Mouse (Mus musculus) right cerebral cortex, postnatal 36 days (tissue): ENCODE data around the gene Mug1.
"Not testable (repeated sequence)": the region's sequence is repeated elsewhere in the genome, so short reads cannot be mapped to it uniquely, and the experiment has no call there.

Experiments used
- DNase-seq, 2 experiments: peaks; one replicate each; pipeline ENCODE4 v3.0.0; 2022; ENCODE audit warnings: low spot score in 2 of 2, mixed read lengths in 1 of 2

Mug1 gene

DNA sequence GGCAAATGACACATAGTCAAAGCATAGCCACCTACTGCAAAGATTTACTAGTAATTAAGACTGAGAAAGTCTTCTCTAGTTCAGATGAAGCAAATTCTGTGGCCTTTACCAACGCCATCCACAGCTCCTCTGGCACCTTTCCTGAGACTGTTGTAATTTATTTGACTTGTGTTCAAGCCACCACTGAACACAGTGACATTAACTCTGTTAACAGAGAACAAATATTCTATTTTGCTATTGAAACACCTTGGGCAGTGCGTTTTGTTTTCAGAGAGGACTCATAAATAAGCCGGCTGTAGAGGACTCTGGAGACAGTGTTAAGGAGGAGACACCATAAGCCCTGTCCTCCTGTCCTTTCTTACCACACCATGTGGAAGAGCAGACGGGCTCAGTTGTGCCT is at the start of gene Mug1:
Gene Mug1 (plus strand): TSS at position 271 of the 400 bp plus-strand sequence.
- not testable (repeated sequence) for DNase-seq

DNA sequence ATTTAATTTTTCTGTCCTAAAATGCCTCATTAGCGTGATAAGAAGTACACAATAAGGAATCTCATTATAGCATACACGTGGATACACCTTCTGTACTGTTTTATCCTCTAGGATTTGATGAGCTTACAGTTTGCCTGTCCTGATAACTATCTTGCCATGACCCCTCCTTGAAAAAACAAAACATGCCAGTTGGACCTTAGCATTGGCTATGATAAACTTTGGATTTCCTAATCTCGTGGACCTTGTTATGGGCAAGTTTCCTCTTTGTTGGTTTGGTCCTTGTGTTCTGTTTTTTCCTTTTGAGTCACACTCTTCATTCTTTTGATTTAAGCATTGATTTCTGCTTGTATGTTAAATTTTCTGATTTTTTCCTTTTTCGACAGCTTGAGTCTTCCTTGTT is 10.3 kb upstream of the Mug1 start:
- DNase-seq = no peak

GRCm38 (mm10) chr6:121836361-121836760 is 2.0 kb upstream of the Mug1 start:
- DNase-seq = no peak

- no peak for DNase-seq
Measured at GRCm38 (mm10) chr6:121848378-121848777, 10.0 kb downstream of the Mug1 start.
